Mouse (Mus musculus) urinary bladder, postnatal 25 days (tissue): ENCODE data around the gene S100a7a.

Experiments used
- DNase-seq: peaks from one replicate; pipeline ENCODE4 v3.0.0; 2022; ENCODE audit warnings: low spot score

The S100a7a gene

GRCm38 (mm10) chr3:90653717-90654116 lies at the start of gene S100a7a:
Gene S100a7a (plus strand): TSS chr3:90654017.
- no peak for DNase-seq

GRCm38 (mm10) chr3:90604416-90604815 lies 49.4 kb upstream of the S100a7a start:
- peak; percentile 90 for DNase-seq

GRCm38 (mm10) chr3:90605049-90605448 lies 48.8 kb upstream of the S100a7a start:
- DNase-seq, result no peak

DNA sequence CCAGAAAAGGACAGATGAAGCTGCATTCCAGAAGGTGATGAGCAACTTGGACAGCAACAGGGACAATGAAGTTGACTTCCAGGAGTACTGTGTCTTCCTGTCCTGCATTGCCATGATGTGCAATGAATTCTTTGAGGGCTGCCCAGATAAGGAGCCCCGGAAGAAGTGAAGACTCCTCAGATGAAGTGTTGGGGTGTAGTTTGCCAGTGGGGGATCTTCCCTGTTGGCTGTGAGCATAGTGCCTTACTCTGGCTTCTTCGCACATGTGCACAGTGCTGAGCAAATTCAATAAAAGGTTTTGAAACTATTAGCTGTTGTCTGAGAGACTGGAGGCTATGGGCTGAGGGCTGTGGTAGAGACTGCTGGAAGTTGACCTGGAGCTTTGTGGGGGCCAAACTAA lies 48.1 kb upstream of the S100a7a start:
- DNase-seq, result no peak

- no peak for DNase-seq
These were observed 47.6 kb upstream of the S100a7a start for GRCm38 (mm10) chr3:90606185-90606584.

DNA sequence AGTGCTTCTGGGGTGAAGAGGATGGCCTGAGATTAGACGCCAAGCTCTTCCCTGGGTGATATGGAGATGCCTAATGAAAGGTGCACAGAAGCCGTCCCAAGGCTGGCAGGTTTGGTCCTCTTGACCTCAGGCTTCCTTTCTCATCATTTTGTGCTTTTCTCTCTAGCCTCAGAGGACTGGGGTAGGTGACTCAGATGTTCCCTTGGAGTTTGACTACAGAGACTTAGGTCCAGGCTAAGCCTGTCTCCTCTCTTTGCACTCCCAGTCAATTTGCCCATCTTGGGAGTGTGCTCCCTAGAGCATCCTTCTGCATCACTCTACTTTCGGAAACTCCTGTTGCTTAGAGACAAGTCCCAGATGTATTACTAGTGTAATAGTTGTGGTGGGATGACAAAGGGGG lies 46.5 kb upstream of the S100a7a start:
- DNase-seq, result no peak

DNA sequence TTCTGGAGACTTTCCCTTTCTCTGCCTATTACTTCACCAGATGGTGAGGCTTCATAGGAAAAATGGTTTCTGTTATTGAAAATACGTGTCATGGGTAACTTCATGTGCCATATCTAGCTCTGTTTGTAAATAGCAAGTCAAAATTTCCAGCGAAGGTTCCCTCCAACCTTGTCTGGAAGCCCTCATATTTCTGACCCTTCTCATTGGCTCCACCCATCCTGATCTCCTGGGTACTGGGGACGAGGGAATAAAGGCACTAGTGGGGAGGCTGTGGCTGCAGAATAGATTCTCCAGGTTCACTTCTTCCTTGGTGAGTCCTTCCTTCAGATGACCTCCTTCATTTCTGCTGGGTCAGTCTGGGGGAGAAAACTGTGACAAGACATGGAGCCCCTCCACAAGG lies 45.6 kb upstream of the S100a7a start, which contains the start of gene S100a5:
S100a5 (plus strand) TSS at position 301 of the 400 bp plus-strand sequence.
- no peak for DNase-seq

- no peak for DNase-seq
These were observed 44.7 kb upstream of the S100a7a start for GRCm38 (mm10) chr3:90609102-90609501.

GRCm38 (mm10) chr3:90611494-90611893 lies 42.3 kb upstream of the S100a7a start:
- no peak for DNase-seq

GRCm38 (mm10) chr3:90612061-90612460 lies 41.8 kb upstream of the S100a7a start:
- DNase-seq, result no peak

GRCm38 (mm10) chr3:90612728-90613291 lies 41.0 kb upstream of the S100a7a start, which contains the start of gene S100a6:
Gene S100a6 (plus strand): TSS chr3:90612882.
- peak; percentile 83 for DNase-seq

GRCm38 (mm10) chr3:90613461-90614147 lies 40.2 kb upstream of the S100a7a start:
- DNase-seq, result no peak

- DNase-seq, result no peak
These were observed 39.7 kb upstream of the S100a7a start for GRCm38 (mm10) chr3:90614148-90614530.

DNA sequence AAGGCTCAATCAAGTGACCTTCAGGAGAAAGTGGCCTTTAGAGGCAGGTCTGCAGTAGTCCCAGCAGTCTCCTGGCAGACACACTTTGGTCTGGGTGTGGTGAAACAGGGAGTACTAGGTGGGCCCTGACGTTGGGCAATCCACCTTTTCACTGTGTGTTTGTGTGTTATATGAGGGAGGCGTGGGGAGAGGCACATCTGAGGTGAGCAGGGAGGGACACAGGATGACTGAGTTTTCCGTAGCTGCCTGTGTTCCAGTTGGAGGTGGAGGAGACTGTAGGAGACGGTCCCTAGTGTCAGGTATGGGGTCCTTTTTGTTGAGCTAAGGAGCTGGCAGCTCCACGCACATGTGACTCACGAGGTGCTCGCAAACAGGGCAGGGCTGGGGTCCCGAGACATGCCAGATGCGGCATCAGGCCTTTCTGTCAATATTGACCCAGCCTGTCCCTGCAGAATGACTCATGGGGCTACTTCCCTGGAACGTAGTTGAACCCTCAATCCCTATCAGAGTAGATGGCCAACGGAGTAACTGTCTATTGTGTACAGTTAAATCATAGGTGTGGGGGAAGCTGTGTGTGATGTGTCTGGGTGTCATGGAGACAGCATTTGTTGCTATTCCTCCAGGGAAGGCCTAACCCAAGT lies 39.1 kb upstream of the S100a7a start:
- no peak for DNase-seq

- peak; percentile 73 for DNase-seq
These were observed 38.4 kb upstream of the S100a7a start for GRCm38 (mm10) chr3:90615415-90615814.

DNA sequence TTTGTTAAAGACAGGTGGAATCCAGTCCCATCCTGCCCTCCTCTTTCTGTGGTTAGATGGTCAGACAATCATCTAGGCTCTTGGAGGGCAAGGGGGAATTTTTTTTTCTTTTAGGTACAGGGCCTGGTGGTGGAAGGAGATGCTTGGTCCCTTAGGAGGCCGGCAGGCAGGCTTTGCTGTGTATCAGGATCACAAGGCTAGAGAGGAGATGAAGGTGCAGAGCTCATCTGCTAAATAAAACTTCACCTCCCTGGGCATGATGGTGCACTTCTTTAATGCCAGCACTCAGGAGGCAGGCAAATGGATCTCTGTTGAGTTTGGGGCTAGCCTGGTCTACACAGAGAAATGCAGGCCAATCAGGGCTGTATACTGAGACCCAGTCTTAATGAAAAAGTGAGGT lies 37.9 kb upstream of the S100a7a start:
- DNase-seq, result no peak

DNA sequence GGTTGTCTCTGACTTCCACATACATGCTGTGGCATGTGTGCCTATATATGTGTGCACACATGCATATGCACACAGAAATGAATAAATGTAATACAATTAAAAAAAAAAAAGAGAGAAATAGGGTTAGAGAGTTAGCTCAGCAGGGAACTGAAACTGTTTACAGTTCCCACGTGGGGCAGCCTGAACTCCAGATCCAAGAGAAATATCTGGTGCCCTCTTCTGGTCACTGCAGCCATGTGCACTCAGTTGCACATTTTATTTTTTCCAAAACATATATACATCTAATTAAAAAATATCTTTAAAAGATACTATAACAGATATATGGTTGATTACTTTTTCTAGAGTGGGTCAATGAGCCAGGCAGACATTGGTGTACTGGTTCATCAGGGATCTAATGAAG lies 36.2 kb upstream of the S100a7a start:
- no peak for DNase-seq

DNA sequence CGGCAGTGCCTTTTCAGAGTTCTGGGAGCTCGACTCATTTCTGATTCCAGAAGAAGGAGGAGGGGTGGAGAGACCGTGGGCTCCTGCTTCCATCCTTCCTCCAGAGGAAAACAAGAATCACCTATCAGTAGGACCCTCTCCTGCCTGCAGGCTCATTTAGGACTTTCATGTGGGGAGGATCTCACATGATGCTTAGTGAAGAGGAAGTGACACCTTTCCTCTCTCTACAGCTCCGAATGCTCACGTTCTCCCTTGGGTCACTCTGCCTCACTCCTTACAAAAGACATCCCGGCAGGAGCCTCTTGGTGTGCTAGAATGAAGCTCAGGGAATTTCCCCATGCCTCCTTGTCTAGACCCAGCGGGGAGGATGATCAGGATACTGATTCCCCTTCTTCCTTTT lies 32.3 kb upstream of the S100a7a start:
- no peak for DNase-seq

DNA sequence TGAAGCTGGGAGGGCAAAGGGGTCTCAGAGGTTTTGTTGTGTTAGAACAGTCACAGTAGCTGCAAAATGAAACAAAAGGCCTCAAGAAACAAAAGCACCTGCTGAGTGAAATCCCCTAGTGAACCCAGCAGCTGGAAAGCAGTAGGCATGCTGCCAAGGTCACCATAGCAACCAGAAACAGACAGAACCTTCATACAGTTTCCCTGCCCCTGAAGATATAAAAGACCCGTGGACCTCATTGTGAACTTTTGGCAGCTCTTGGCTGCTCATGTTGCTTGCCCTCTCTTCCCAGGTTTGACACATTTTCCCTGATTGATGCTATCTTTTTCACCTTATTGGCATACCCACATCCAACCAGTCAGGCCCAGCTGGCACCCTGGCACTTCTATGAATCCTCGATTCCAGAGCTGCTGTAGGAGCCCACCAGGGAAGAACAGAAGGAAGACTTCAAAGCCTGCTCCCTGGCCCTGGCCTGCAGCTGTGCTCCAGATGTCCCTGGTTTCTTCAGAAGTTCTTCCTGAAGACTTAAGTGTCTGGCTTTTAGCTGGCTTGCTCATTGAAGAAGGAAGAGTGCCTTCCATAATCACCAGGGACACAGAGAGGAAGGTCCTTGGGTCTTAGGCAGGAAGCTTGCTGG lies 30.3 kb upstream of the S100a7a start:
- no peak for DNase-seq

DNA sequence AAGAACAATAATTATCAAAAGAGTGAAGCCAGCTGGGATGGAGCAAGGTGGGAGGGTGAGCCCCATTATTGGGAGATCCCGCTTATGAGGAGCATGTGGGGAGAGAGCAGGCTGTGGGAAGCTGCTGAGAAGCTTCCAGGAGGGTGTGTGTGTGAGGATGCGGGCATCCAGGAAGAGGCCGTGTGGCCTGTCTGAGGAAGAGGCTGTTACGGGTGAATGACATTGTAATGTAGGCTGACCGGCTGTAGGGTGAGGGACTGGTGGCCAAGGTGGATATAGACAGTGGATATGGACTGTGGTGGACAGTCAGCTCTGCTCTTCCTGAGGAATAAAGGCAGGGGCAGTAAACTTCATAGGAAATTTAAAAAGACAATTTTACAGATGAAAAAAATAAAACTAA lies 28.3 kb upstream of the S100a7a start:
- no peak for DNase-seq

DNA sequence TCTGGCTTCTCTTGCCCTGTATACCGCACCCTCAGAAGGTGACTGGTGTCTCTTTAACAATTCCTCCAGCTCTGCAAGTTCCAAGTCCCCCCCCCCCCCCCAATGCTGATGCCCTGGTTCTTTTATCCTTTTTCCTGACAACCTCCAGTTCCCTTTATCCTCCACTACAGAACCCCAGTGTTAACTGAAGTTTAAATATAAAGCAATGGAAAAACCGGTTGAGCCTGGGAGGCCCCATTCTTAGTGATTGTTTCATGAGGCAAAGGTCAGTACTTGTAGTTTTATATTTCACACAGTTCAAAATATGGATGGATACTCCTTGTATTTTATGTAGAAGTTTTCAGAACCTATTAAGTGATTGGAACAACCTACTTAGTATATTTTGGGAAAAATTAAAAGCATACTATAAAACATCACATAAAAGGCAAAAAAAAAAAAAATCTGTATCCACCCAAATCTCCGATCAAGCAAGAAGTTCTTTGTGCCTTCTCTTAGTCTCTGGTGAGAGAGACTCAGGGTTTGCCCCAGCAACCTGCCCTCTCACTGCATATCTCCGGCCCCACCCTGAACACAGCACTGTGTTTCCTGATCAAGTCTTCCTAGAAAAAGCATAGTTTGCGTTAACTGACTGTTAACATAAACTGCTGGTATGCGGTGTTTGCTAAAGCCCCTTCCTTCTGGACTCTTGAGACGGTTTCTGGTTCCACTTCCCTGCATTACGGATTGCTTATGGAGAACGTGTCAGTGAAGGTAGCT lies 27.4 kb upstream of the S100a7a start:
- no peak for DNase-seq

GRCm38 (mm10) chr3:90627366-90627765 lies 26.5 kb upstream of the S100a7a start:
- DNase-seq, result no peak
